Mouse (Mus musculus): ENCODE measurements around the gene 2310033P09Rik. TPM values are rescaled to one million over a fixed set of nuclear protein-coding genes. Genes with fewer than 3 reads are reported as not detected.
A peak's percentile ranks its signal among the peaks of the same experiment; 100 is the strongest.
"Not testable (repeated sequence)": the region's sequence is repeated elsewhere in the genome, so short reads cannot be mapped to it uniquely, and the experiment has no call there.

Gene 2310033P09Rik
- total and polyA plus RNA-seq, 2 experiments, result 2.6 to 9.2 TPM

GRCm38 (mm10) chr11:59202081-59202995 is 5.8 kb upstream of the 2310033P09Rik start, which contains the start of gene Mrpl55:
Gene Mrpl55 (plus strand): TSS chr11:59202486.
- TF ChIP-seq CTCF (IDR thresholded peaks at IDR 0.05; ENCODE audit: low read depth, low read length), result no peak
- TF ChIP-seq POLR2A (IDR thresholded peaks at IDR 0.05; ENCODE audit: extremely low read depth, insufficient read depth, low read length), result peak; percentile 61; the same call in 1 of the 2 replicates
- peak; percentile 90 for DNase-seq (ENCODE audit: extremely low read depth, low read depth, low spot score)
- H3K27me3 ChIP-seq (ENCODE audit: control insufficient read depth, insufficient read depth, low read length), result no peaks in the 10 kb centered on the region
- WGBS, result under 1% methylated on average over 63 of the region's 63 CpGs
- peaks cover 10% of the 10 kb centered on the region; the same call in 1 of the 2 replicates for H3K79me2 ChIP-seq (ENCODE audit: control insufficient read depth, insufficient read depth, low read length)
- H3K9ac ChIP-seq (ENCODE audit: low read depth, low read length), result peak within 1 kb of the TSS; percentile 83
- H3K4me3 ChIP-seq (ENCODE audit: insufficient read depth, low read depth, low read length), result peak within 1 kb of the TSS; percentile 94
- H3K36me3 ChIP-seq (ENCODE audit: control insufficient read depth, insufficient read depth, low read length), result peaks cover 8% of the 10 kb centered on the region; the same call in 1 of the 2 replicates
- peaks cover 6% of the 10 kb centered on the region for H3K4me1 ChIP-seq (ENCODE audit: control insufficient read depth, insufficient read depth, low read length)
- peak within 1 kb of the TSS; percentile 61 for H3K27ac ChIP-seq (replicated peaks; ENCODE audit: insufficient read depth, low read depth, low read length)

DNA sequence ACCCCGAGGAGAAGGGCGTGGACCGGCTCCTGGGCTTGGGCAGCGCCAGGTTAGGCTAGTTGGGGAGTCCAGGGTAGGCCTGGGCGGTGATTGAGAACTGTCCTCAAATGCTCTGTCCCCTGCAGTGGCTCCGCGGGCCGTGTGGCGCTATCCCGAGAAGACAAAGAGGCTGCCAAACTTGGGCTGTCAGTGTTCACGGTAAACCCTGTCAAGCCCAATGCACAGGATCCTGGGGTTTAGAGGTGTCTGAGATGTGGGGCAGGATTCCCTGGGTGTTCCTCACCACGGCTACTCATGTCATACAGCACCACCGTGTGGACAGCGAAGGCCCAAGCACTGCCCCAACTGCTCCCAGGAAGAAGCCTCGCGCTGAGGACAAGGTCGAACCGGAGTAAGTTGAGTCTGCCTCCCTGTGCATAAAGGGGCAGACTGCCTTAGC is 901 bp downstream of the 2310033P09Rik start:
- Histone ChIP-seq H3K4me1 (ENCODE audit: control insufficient read depth, insufficient read depth, low read length) (peaks cover 15% of the 10 kb centered on the region), H3K4me3 (ENCODE audit: insufficient read depth, low read depth, low read length) (peak overlapping the region; percentile 89), H3K27me3 (ENCODE audit: control insufficient read depth, insufficient read depth, low read length) (no peaks in the 10 kb centered on the region), H3K36me3 (ENCODE audit: control insufficient read depth, insufficient read depth, low read length) (peaks cover 27% of the 10 kb centered on the region), H3K9ac (ENCODE audit: low read depth, low read length) (peak overlapping the region; percentile 96), H3K79me2 (ENCODE audit: control insufficient read depth, insufficient read depth, low read length) (peaks cover 12% of the 10 kb centered on the region; the same call in 1 of the 2 replicates), H3K27ac (replicated peaks; ENCODE audit: insufficient read depth, low read depth, low read length) (peak overlapping the region; percentile 12; the same call in 1 of the 2 replicates)
- TF ChIP-seq CTCF (IDR thresholded peaks at IDR 0.05; ENCODE audit: low read depth, low read length) (peak; percentile 89), POLR2A (IDR thresholded peaks at IDR 0.05; ENCODE audit: extremely low read depth, insufficient read depth, low read length) (no peak)
- DNase-seq (ENCODE audit: extremely low read depth, low read depth, low spot score), result peak; percentile 76
- WGBS, result 4% methylated on average over 18 of the region's 18 CpGs

DNA sequence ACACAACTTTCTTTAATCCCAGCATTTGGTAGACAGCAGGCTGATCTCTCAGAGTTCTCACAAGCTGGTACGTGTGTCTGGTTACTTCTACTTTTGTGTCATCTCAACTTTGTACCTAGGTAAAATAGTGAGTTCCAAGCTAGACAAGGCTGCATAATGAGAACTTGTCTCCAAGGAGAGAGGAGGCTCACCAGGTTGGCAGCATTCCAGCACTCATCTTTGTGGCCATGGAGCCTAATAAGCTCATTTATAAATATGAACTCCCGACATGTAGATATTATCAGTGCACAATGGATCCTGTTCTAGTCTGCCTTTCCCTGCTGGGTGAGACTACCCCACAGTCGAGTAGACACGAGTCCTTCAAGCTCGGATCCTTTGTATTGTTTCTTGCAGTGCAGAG is 1.5 kb downstream of the 2310033P09Rik start:
- H3K4me3 ChIP-seq (ENCODE audit: insufficient read depth, low read depth, low read length), result no peak overlapping the region
- peak overlapping the region; percentile 23 for H3K9ac ChIP-seq (ENCODE audit: low read depth, low read length)
- H3K4me1 ChIP-seq (ENCODE audit: control insufficient read depth, insufficient read depth, low read length), result peaks cover 15% of the 10 kb centered on the region
- 63% methylated on average over 5 of the region's 5 CpGs for WGBS
- peaks cover 16% of the 10 kb centered on the region; the same call in 1 of the 2 replicates for H3K79me2 ChIP-seq (ENCODE audit: control insufficient read depth, insufficient read depth, low read length)
- H3K36me3 ChIP-seq (ENCODE audit: control insufficient read depth, insufficient read depth, low read length), result peaks cover 28% of the 10 kb centered on the region
- no peaks in the 10 kb centered on the region for H3K27me3 ChIP-seq (ENCODE audit: control insufficient read depth, insufficient read depth, low read length)
- no peak overlapping the region for H3K27ac ChIP-seq (replicated peaks; ENCODE audit: insufficient read depth, low read depth, low read length)
- TF ChIP-seq POLR2A (IDR thresholded peaks at IDR 0.05; ENCODE audit: extremely low read depth, insufficient read depth, low read length) (no peak), CTCF (IDR thresholded peaks at IDR 0.05; ENCODE audit: low read depth, low read length) (no peak)
- no peak for DNase-seq (ENCODE audit: extremely low read depth, low read depth, low spot score)

GRCm38 (mm10) chr11:59210020-59210419 is 1.9 kb downstream of the 2310033P09Rik start:
- H3K79me2 ChIP-seq (ENCODE audit: control insufficient read depth, insufficient read depth, low read length), result peaks cover 19% of the 10 kb centered on the region; the same call in 1 of the 2 replicates
- H3K4me3 ChIP-seq (ENCODE audit: insufficient read depth, low read depth, low read length), result no peak overlapping the region
- H3K27ac ChIP-seq (replicated peaks; ENCODE audit: insufficient read depth, low read depth, low read length), result no peak overlapping the region
- peaks cover 18% of the 10 kb centered on the region for H3K4me1 ChIP-seq (ENCODE audit: control insufficient read depth, insufficient read depth, low read length)
- WGBS, result 69% methylated on average over 4 of the region's 4 CpGs
- peaks cover 30% of the 10 kb centered on the region for H3K36me3 ChIP-seq (ENCODE audit: control insufficient read depth, insufficient read depth, low read length)
- H3K27me3 ChIP-seq (ENCODE audit: control insufficient read depth, insufficient read depth, low read length), result no peaks in the 10 kb centered on the region
- TF ChIP-seq CTCF (IDR thresholded peaks at IDR 0.05; ENCODE audit: low read depth, low read length), result no peak
- TF ChIP-seq POLR2A (IDR thresholded peaks at IDR 0.05; ENCODE audit: extremely low read depth, insufficient read depth, low read length), result no peak
- no peak for DNase-seq (ENCODE audit: extremely low read depth, low read depth, low spot score)
- H3K9ac ChIP-seq (ENCODE audit: low read depth, low read length), result no peak overlapping the region

- H3K27ac ChIP-seq (replicated peaks; ENCODE audit: insufficient read depth, low read depth, low read length); H3K4me3 ChIP-seq (ENCODE audit: insufficient read depth, low read depth, low read length); H3K9ac ChIP-seq (ENCODE audit: low read depth, low read length); DNase-seq (ENCODE audit: extremely low read depth, low read depth, low spot score); H3K27me3 ChIP-seq (ENCODE audit: control insufficient read depth, insufficient read depth, low read length): not testable (repeated sequence)
- H3K4me1 ChIP-seq (ENCODE audit: control insufficient read depth, insufficient read depth, low read length), result peaks cover 27% of the 10 kb centered on the region
- WGBS, result 90% methylated on average over 9 of the region's 9 CpGs
- H3K36me3 ChIP-seq (ENCODE audit: control insufficient read depth, insufficient read depth, low read length), result peaks cover 23% of the 10 kb centered on the region
- peaks cover 30% of the 10 kb centered on the region for H3K79me2 ChIP-seq (ENCODE audit: control insufficient read depth, insufficient read depth, low read length)
Measured at GRCm38 (mm10) chr11:59211561-59211960, 3.4 kb downstream of the 2310033P09Rik start.

GRCm38 (mm10) chr11:59212320-59212719 is 4.2 kb downstream of the 2310033P09Rik start:
- Histone ChIP-seq H3K4me1 (ENCODE audit: control insufficient read depth, insufficient read depth, low read length) (peaks cover 31% of the 10 kb centered on the region), H3K36me3 (ENCODE audit: control insufficient read depth, insufficient read depth, low read length) (peaks cover 23% of the 10 kb centered on the region), H3K79me2 (ENCODE audit: control insufficient read depth, insufficient read depth, low read length) (peaks cover 36% of the 10 kb centered on the region)
- H3K9ac ChIP-seq (ENCODE audit: low read depth, low read length); H3K4me3 ChIP-seq (ENCODE audit: insufficient read depth, low read depth, low read length); H3K27ac ChIP-seq (replicated peaks; ENCODE audit: insufficient read depth, low read depth, low read length); DNase-seq (ENCODE audit: extremely low read depth, low read depth, low spot score); H3K27me3 ChIP-seq (ENCODE audit: control insufficient read depth, insufficient read depth, low read length): not testable (repeated sequence)
- 69% methylated on average over 12 of the region's 12 CpGs for whole genome bisulfite sequencing

Measured in liver, adult 2 months (tissue).